Mouse (Mus musculus) heart, postnatal 0 days (tissue): ENCODE results near the gene Zfp853.

Experiments used
- CTCF ChIP-seq: IDR thresholded peaks from 2 replicates; pipeline ENCODE4 v1.5.1; 2016; ENCODE audit warnings: antibody characterized with exemption, control low read depth, low read depth
- EP300 ChIP-seq: IDR thresholded peaks from 2 replicates; pipeline ENCODE4 v1.6.1; 2016; ENCODE audit warnings: antibody characterized with exemption, low read depth

DNA sequence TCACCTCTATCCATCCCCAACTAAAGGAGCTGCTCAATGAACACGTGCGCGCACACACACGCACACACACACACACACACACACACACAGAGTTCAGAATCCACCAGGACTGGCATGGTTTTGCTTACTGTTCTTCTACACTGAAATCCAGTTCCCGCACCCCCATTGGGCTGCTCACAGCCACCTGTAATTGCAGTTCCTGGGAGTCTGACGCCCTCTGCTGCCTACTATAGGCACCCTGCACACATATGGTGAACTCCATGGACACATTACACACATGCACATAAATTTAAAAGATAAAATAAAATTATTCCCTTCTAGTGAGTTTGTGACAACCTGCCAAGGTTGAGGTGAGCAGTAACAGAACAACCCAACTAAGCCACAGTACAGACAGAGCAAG lies 8.7 kb downstream of the Zfp853 start:
- no peak for TF ChIP-seq CTCF
- TF ChIP-seq EP300, result no peak
